Mouse (Mus musculus): Measurements from ENCODE around the gene Rgs14. TPM values are rescaled to one million over a fixed set of nuclear protein-coding genes. Genes with fewer than 3 reads are reported as not detected.

Gene Rgs14
- polyA plus RNA-seq, 1 experiment from 2014 or later, result 0.56 TPM

DNA sequence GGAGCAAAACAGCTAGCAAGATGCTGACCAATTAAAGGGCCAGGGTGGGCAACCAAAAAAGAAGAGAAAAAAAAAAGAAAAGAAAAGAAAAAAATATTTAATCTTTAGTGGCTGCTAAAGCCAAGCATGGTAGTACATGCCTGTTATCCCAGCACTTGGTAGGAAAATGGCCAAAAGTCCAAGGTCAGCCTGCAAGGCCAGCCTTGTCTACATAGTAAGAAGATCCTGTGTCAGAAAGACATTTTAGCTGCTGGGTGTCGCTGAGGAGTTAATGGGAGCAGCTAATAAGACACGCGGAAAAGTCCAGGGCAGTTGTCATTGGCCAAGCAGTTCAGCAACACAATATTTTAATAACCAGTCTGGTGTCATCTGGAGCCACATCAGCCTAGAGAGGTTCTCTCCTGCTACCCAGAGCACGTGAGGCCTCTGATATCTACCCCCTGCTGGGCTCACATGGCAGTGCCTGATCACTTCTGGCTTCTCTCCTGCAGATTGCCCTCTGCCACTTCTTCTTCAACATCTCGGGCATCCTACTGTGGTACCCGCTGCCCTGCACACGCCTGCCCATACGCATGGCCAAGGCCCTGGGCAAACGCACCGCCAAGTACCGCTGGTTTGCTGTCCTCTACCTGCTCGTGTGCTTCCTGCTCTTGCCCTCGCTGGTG, 43.2 kb downstream of the Rgs14 start:
- Histone ChIP-seq H3K4me2 (ENCODE audit: low read depth, low read length) (no peak overlapping the region), H3K9me3 (replicated peaks; ENCODE audit: control insufficient read depth, low read length) (no peaks in the 10 kb centered on the region), H3K27ac (replicated peaks; ENCODE audit: low read depth, low read length) (no peak overlapping the region), H3K9ac (replicated peaks; ENCODE audit: low read length) (no peak overlapping the region), H3K27me3 (ENCODE audit: control insufficient read depth, insufficient read depth, low read length) (peaks cover 2% of the 10 kb centered on the region), H3K4me1 (ENCODE audit: control insufficient read depth, insufficient read depth, low read length) (no peaks in the 10 kb centered on the region), H3K4me3 (ENCODE audit: low read depth, low read length) (no peak overlapping the region), H3K36me3 (replicated peaks; ENCODE audit: control insufficient read depth, insufficient read depth, low read depth, low read length) (no peaks in the 10 kb centered on the region)
- 79% methylated on average over 13 of the region's 13 CpGs for WGBS
- ATAC-seq (replicated peaks; ENCODE audit: insufficient number of reproducible peaks, low FRiP score, low TSS enrichment, low read depth), result no peak
- no peak for DNase-seq (ENCODE audit: low spot score)

DNA sequence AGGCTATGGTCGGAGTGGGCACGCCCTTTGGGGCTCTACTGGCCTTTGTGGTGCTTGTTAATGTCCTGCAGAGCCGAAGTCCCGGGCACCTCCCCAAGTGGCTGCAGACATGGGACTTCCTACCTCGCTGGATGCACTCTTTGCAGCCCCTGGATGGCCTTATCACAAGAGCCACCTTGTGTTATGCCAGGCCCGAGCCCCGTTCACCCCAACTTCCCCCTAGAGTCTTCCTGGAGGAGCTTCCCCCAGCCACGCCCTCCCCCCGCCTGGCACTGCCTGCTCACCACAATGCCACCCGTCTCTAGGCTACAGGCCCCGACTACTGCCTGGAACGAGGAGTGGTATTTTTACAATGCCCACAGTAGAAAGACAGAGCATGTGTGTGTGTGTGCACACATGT, 43.8 kb downstream of the Rgs14 start:
- DNase-seq (ENCODE audit: low spot score) (no peak), ATAC-seq (replicated peaks; ENCODE audit: insufficient number of reproducible peaks, low FRiP score, low TSS enrichment, low read depth) (no peak)
- Histone ChIP-seq H3K27me3 (ENCODE audit: control insufficient read depth, insufficient read depth, low read length) (peaks cover 2% of the 10 kb centered on the region), H3K4me1 (ENCODE audit: control insufficient read depth, insufficient read depth, low read length) (no peaks in the 10 kb centered on the region), H3K27ac (replicated peaks; ENCODE audit: low read depth, low read length) (no peak overlapping the region), H3K9me3 (replicated peaks; ENCODE audit: control insufficient read depth, low read length) (no peaks in the 10 kb centered on the region), H3K36me3 (replicated peaks; ENCODE audit: control insufficient read depth, insufficient read depth, low read depth, low read length) (no peaks in the 10 kb centered on the region), H3K4me3 (ENCODE audit: low read depth, low read length) (no peak overlapping the region), H3K4me2 (ENCODE audit: low read depth, low read length) (no peak overlapping the region), H3K9ac (replicated peaks; ENCODE audit: low read length) (no peak overlapping the region)
- WGBS, result 80% methylated on average over 12 of the region's 12 CpGs

DNA sequence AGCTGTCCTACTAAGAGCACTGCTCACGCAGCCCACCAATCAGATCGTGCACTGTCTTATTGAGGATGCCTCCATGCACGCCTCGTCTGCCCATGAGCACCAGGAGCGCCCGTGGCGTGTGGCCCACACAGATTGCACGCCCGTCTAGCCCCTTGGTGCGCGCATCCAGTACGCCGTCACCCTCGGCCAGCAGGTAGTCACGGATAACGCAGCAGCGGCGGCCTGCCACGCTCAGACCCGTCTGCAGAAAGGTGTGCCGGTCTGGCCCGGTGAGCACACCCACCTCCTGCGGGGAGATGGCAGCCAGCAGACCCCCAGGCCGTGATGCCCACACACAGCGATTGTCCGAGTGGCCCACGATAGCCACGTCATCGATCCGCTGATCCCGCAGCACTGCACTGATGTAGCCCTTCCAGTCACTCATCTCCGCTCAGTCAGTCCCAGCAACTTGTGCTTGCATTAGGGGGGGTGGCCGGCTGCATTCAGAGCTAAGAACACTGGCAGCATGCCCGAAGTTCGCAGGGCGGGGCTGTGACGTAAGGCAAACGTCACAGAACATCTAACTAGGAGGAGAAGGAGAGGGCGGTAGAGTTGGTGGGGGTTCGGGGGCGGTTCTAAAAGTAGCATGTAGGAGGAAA, 45.3 kb downstream of the Rgs14 start, which contains the start of gene Pfn3:
TSS of gene Pfn3 (minus strand) at position 490 of the 638 bp plus-strand sequence.
- DNase-seq (ENCODE audit: low spot score), result peak; percentile 71
- Histone ChIP-seq H3K27me3 (ENCODE audit: control insufficient read depth, insufficient read depth, low read length) (peaks cover 11% of the 10 kb centered on the region), H3K27ac (replicated peaks; ENCODE audit: low read depth, low read length) (no peak within 1 kb of the TSS), H3K4me1 (ENCODE audit: control insufficient read depth, insufficient read depth, low read length) (no peaks in the 10 kb centered on the region), H3K9ac (replicated peaks; ENCODE audit: low read length) (peak within 1 kb of the TSS; percentile 55), H3K36me3 (replicated peaks; ENCODE audit: control insufficient read depth, insufficient read depth, low read depth, low read length) (no peaks in the 10 kb centered on the region), H3K4me2 (ENCODE audit: low read depth, low read length) (peak within 1 kb of the TSS; percentile 71), H3K9me3 (replicated peaks; ENCODE audit: control insufficient read depth, low read length) (no peaks in the 10 kb centered on the region), H3K4me3 (ENCODE audit: low read depth, low read length) (peak within 1 kb of the TSS; percentile 36)
- 6% methylated on average over 41 of the region's 41 CpGs for WGBS
- ATAC-seq (replicated peaks; ENCODE audit: insufficient number of reproducible peaks, low FRiP score, low TSS enrichment, low read depth), result 0 out of 2 replicates have a peak, but pooled peaks have one; percentile 20

DNA sequence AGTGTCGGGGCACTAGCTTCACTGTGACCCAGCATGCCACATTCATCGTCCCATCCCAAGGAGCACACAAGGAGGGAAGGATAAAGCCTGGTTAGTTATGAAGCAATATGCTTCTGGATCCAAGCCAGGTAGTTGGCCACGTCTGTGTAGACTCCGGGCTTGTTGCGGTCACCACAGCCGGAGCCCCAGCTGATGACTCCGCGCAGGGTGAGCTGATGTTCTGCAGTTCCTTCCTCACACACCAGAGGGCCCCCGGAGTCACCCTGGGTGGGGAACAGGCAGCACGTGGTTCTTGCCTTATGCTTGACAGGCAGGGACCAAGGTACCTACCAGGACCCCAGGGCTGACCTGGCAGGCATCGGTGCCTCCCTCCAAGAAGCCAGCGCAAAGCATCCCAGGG, 48.5 kb downstream of the Rgs14 start:
- Histone ChIP-seq H3K27me3 (ENCODE audit: control insufficient read depth, insufficient read depth, low read length) (peaks cover 32% of the 10 kb centered on the region), H3K27ac (replicated peaks; ENCODE audit: low read depth, low read length) (no peak overlapping the region), H3K4me1 (ENCODE audit: control insufficient read depth, insufficient read depth, low read length) (no peaks in the 10 kb centered on the region), H3K36me3 (replicated peaks; ENCODE audit: control insufficient read depth, insufficient read depth, low read depth, low read length) (no peaks in the 10 kb centered on the region), H3K4me3 (ENCODE audit: low read depth, low read length) (no peak overlapping the region), H3K9me3 (replicated peaks; ENCODE audit: control insufficient read depth, low read length) (no peaks in the 10 kb centered on the region), H3K4me2 (ENCODE audit: low read depth, low read length) (no peak overlapping the region), H3K9ac (replicated peaks; ENCODE audit: low read length) (no peak overlapping the region)
- DNase-seq (ENCODE audit: low spot score) (peak; percentile 87), ATAC-seq (replicated peaks; ENCODE audit: insufficient number of reproducible peaks, low FRiP score, low TSS enrichment, low read depth) (peak; percentile 47; the same call in 1 of the 2 replicates)
- 13% methylated on average over 12 of the region's 12 CpGs for WGBS

DNA sequence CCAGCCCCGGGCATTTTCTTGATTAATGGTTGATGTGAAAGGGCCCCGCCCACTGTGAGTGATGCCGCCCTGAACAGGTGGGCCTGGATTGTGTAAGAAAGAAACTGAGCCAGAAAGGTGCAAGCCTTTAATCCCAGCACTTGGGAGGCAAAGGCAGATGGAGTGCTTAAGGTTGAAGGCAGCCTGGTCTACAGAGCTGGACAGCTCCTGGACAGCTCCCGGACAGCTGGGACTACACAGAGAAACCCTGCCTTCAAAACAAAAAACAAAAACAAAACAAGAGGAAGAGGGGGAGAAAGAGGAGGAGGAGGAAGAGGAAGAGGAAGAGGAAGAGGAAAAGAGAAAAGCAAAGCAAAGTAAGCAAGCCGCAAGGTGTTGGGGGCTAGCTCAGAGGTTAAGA, 49.6 kb downstream of the Rgs14 start:
- no peaks in the 10 kb centered on the region for H3K9me3 ChIP-seq (replicated peaks; ENCODE audit: control insufficient read depth, low read length)
- no peak overlapping the region for H3K9ac ChIP-seq (replicated peaks; ENCODE audit: low read length)
- no peak for DNase-seq (ENCODE audit: low spot score)
- H3K4me2 ChIP-seq (ENCODE audit: low read depth, low read length), result no peak overlapping the region
- no peaks in the 10 kb centered on the region for H3K36me3 ChIP-seq (replicated peaks; ENCODE audit: control insufficient read depth, insufficient read depth, low read depth, low read length)
- no peak overlapping the region for H3K4me3 ChIP-seq (ENCODE audit: low read depth, low read length)
- no peaks in the 10 kb centered on the region for H3K4me1 ChIP-seq (ENCODE audit: control insufficient read depth, insufficient read depth, low read length)
- 78% methylated on average over 5 of the region's 5 CpGs for WGBS
- no peak overlapping the region for H3K27ac ChIP-seq (replicated peaks; ENCODE audit: low read depth, low read length)
- no peak for ATAC-seq (replicated peaks; ENCODE audit: insufficient number of reproducible peaks, low FRiP score, low TSS enrichment, low read depth)
- H3K27me3 ChIP-seq (ENCODE audit: control insufficient read depth, insufficient read depth, low read length), result peaks cover 32% of the 10 kb centered on the region

DNA sequence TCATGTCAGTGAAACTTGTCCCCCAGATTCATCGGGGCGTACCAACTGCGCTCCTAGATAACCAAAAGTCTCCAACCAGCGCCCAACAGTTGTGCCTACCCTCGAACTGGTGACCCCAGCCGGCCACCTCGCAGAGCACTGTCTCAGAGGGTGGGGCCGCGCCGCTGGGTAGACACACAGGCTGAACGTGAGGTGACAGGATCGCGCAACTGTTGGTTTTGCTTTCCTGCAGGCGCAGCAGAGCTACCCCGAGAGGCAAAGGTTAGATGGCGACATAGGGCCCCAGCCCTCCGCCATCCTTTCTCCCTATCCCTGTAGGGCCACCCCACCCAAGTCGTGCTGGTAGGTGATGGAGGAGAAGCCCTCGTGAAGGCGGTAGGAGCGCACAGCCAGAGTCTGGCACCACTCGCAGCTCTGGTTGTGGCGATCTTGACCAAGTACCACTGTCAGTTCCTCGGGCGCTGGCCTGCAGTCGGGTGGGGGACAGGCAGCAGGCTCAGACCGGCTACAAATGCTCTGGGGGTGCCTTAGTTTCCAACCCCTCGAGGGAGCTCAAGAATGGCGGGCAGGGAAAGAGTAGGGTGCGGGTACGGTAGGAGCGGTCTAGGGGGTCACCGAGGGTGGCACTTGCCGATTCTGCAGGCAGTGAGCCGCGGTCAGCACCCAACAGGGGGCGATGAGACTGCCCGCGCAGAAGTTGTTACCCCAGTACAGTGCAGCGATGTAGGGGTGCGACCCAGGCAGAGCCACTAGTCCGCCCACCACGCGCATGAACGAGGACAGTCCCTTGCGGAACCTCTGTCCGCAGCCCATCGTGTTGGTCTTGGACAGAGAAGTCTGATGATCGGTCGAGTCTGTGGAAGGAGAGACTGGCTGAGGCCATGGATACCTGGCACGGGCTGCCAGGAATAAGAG, 50.7 kb downstream of the Rgs14 start:
- ATAC-seq (replicated peaks; ENCODE audit: insufficient number of reproducible peaks, low FRiP score, low TSS enrichment, low read depth) (peak; percentile 46; the same call in 1 of the 2 replicates), DNase-seq (ENCODE audit: low spot score) (no peak)
- Histone ChIP-seq H3K4me3 (ENCODE audit: low read depth, low read length) (no peak overlapping the region), H3K9me3 (replicated peaks; ENCODE audit: control insufficient read depth, low read length) (no peaks in the 10 kb centered on the region), H3K36me3 (replicated peaks; ENCODE audit: control insufficient read depth, insufficient read depth, low read depth, low read length) (no peaks in the 10 kb centered on the region), H3K4me1 (ENCODE audit: control insufficient read depth, insufficient read depth, low read length) (no peaks in the 10 kb centered on the region), H3K27ac (replicated peaks; ENCODE audit: low read depth, low read length) (no peak overlapping the region), H3K27me3 (ENCODE audit: control insufficient read depth, insufficient read depth, low read length) (peaks cover 30% of the 10 kb centered on the region), H3K9ac (replicated peaks; ENCODE audit: low read length) (no peak overlapping the region; the same call in 1 of the 2 replicates), H3K4me2 (ENCODE audit: low read depth, low read length) (no peak overlapping the region; the same call in 1 of the 2 replicates)
- 29% methylated on average over 51 of the region's 51 CpGs for WGBS

DNA sequence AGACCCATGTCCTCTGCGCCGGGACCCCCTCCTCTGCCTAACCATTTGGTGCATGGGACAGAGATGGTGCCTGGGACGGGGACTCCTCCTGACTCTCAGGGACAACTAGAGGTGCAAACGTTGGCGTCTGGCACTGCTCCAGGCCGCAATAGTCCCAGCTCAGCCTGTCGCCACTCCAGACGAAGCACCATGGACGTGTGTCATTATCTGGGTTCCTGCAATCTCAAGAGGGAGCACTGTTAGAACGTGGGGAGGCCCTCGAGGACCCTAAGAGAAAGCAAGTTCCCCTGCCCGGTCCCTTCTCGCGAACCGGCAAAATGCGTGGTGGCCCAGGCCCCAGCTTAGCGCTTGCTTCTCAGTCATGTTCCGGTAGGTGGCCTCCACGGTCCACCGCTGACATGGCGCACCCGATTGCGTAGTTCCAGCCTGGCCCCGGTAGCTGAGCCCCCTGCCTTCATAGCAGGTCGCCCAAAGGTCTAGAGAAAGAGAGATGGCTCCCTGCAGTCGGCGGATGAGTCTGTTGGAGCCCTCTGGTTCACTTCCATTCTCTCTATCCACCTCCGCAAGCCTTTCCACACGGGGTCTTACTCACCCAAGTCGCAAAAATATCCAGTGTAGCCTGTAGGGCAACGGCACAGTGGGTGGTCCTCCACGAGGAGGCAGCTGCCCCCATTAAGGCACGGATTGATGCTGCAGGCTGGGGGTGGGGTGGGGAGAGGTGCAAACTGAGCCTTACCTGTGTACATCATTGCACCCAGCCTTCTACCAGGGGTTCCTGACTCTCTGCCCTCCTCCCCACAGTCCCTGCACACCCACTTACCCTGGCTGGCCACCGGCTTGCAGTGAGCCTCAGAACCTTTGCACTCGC, 51.6 kb downstream of the Rgs14 start:
- H3K27ac ChIP-seq (replicated peaks; ENCODE audit: low read depth, low read length), result no peak overlapping the region
- no peaks in the 10 kb centered on the region for H3K4me1 ChIP-seq (ENCODE audit: control insufficient read depth, insufficient read depth, low read length)
- H3K27me3 ChIP-seq (ENCODE audit: control insufficient read depth, insufficient read depth, low read length), result peaks cover 30% of the 10 kb centered on the region
- no peaks in the 10 kb centered on the region for H3K9me3 ChIP-seq (replicated peaks; ENCODE audit: control insufficient read depth, low read length)
- H3K36me3 ChIP-seq (replicated peaks; ENCODE audit: control insufficient read depth, insufficient read depth, low read depth, low read length), result no peaks in the 10 kb centered on the region
- ATAC-seq (replicated peaks; ENCODE audit: insufficient number of reproducible peaks, low FRiP score, low TSS enrichment, low read depth) (peak; percentile 31; the same call in 1 of the 2 replicates), DNase-seq (ENCODE audit: low spot score) (peak; percentile 73)
- H3K4me2 ChIP-seq (ENCODE audit: low read depth, low read length), result peak overlapping the region; percentile 34
- 13% methylated on average over 35 of the region's 35 CpGs for WGBS
- H3K9ac ChIP-seq (replicated peaks; ENCODE audit: low read length), result peak overlapping the region; percentile 19; the same call in 1 of the 2 replicates
- H3K4me3 ChIP-seq (ENCODE audit: low read depth, low read length), result peak overlapping the region; percentile 3
